Mouse (Mus musculus) CH12.LX (cell line): Measurements from ENCODE around the gene Pacs2. TPM values are rescaled to one million over a fixed set of nuclear protein-coding genes. Genes with fewer than 3 reads are reported as not detected.

Experiments
- DNase-seq: peaks from one replicate; pipeline ENCODE4 v3.0.0-alpha.2; 2013; ENCODE audit errors: extremely low read depth
- H3K27ac ChIP-seq: 2 replicates; pipeline ENCODE4 v1.5.1; 2012; ENCODE audit warnings: low read depth, mild to moderate bottlenecking, control low read depth, moderate library complexity; ENCODE audit not compliant: insufficient read depth
- H3K27me3 ChIP-seq: replicated peaks from 2 replicates; pipeline ENCODE3; 2012; ENCODE audit warnings: inconsistent platforms
- H3K36me3 ChIP-seq, 2 experiments: replicated peaks in 1 of 2; 2 replicates each; pipeline versions ENCODE3 to v1.6.1; 2012; ENCODE audit warnings: inconsistent platforms in 1 of 2, low read length in 1 of 2, mild to moderate bottlenecking in 1 of 2, mixed read lengths in 1 of 2, moderate library complexity in 1 of 2; ENCODE audit not compliant: control insufficient read depth in 1 of 2, insufficient read depth in 1 of 2
- H3K4me1 ChIP-seq, 2 experiments: 2 replicates each; pipeline ENCODE4 v1.6.1; 2012; ENCODE audit warnings: inconsistent platforms in 1 of 2, moderate library complexity in 1 of 2; ENCODE audit not compliant: insufficient read depth in 2 of 2, control insufficient read depth in 1 of 2
- H3K4me2 ChIP-seq: 2 replicates; pipeline ENCODE4 v1.6.1; 2012; ENCODE audit warnings: low read depth, mild to moderate bottlenecking, control low read depth; ENCODE audit not compliant: poor library complexity, insufficient read depth, severe bottlenecking
- H3K4me3 ChIP-seq, 3 experiments: fragments of 150-350 bp in 1 of 3; sonication (generic) in 1 of 3; replicated peaks in 1 of 3; 2 replicates each; pipeline versions ENCODE3 to v1.5.1; 2011 to 2012; ENCODE audit warnings: low read depth in 2 of 3, low read length in 2 of 3, mild to moderate bottlenecking in 2 of 3, moderate library complexity in 2 of 3, control low read depth in 1 of 3, improper control_type of control experiment in 1 of 3, inconsistent platforms in 1 of 3, mixed read lengths in 1 of 3; ENCODE audit not compliant: poor library complexity in 1 of 3
- H3K79me2 ChIP-seq: replicated peaks from 2 replicates; pipeline ENCODE4 v1.6.1; 2012; ENCODE audit warnings: mild to moderate bottlenecking, moderate library complexity; ENCODE audit not compliant: control insufficient read depth, poor library complexity, insufficient read depth, severe bottlenecking; ENCODE audit errors: extremely low read depth
- H3K9ac ChIP-seq: 2 replicates; pipeline ENCODE4 v1.6.1; 2012; ENCODE audit warnings: low read depth, mild to moderate bottlenecking, control low read depth, moderate library complexity; ENCODE audit not compliant: insufficient read depth
- H3K9me3 ChIP-seq: replicated peaks from 2 replicates; pipeline ENCODE3; 2012; ENCODE audit warnings: low read length, inconsistent platforms, mixed read lengths
- BHLHE40 ChIP-seq: IDR thresholded peaks from 2 replicates; pipeline ENCODE4 v1.6.1; 2011; ENCODE audit warnings: mild to moderate bottlenecking, low read depth, low read length, improper control_type of control experiment
- E2F4 ChIP-seq: IDR thresholded peaks from 2 replicates; pipeline ENCODE4 v1.6.1; 2011; ENCODE audit warnings: low read depth, low read length, improper control_type of control experiment; ENCODE audit not compliant: insufficient replicate concordance
- JUN ChIP-seq: IDR thresholded peaks from 2 replicates; pipeline ENCODE4 v1.6.1; 2011; ENCODE audit warnings: low read depth, mild to moderate bottlenecking, low read length, improper control_type of control experiment, moderate library complexity; ENCODE audit not compliant: insufficient read depth
- JUND ChIP-seq: conservative IDR thresholded peaks from 2 replicates; pipeline ENCODE4 v1.6.1; 2011; ENCODE audit warnings: low read depth, low read length, improper control_type of control experiment
- KAT2A ChIP-seq: IDR thresholded peaks from 2 replicates; pipeline ENCODE4 v1.6.1; 2012; ENCODE audit warnings: low read length, improper control_type of control experiment, inconsistent platforms; ENCODE audit not compliant: insufficient replicate concordance
- MAX ChIP-seq: IDR thresholded peaks from 2 replicates; pipeline ENCODE4 v1.6.1; 2011; ENCODE audit warnings: low read length, improper control_type of control experiment
- MAZ ChIP-seq: IDR thresholded peaks from 2 replicates; pipeline ENCODE4 v1.6.1; 2012; ENCODE audit warnings: low read depth, mild to moderate bottlenecking, inconsistent platforms, low read length, improper control_type of control experiment, moderate library complexity
- NRF1 ChIP-seq: IDR thresholded peaks from 2 replicates; pipeline ENCODE4 v1.6.1; 2014; ENCODE audit warnings: low read depth, mild to moderate bottlenecking, inconsistent platforms, low read length, improper control_type of control experiment, moderate library complexity
- PAX5 ChIP-seq: IDR thresholded peaks from 2 replicates; pipeline ENCODE4 v1.6.1; 2012; ENCODE audit warnings: low read length, inconsistent platforms, mixed read lengths
- POLR2A ChIP-seq: IDR thresholded peaks from 2 replicates; pipeline ENCODE4 v1.6.1; 2011; ENCODE audit warnings: low read depth, mild to moderate bottlenecking, improper control_type of control experiment, low read length
- POLR2AphosphoS2 ChIP-seq: IDR thresholded peaks from 2 replicates; pipeline ENCODE4 v1.6.1; 2011; ENCODE audit warnings: low read depth, low read length, improper control_type of control experiment
- TBP ChIP-seq: conservative IDR thresholded peaks from 2 replicates; pipeline ENCODE4 v1.6.1; 2011; ENCODE audit warnings: low read depth, low read length, improper control_type of control experiment
- UBTF ChIP-seq: IDR thresholded peaks from 2 replicates; pipeline ENCODE4 v1.6.1; 2012; ENCODE audit warnings: low read depth, mild to moderate bottlenecking, inconsistent platforms, low read length, improper control_type of control experiment, moderate library complexity
- USF1 ChIP-seq: IDR thresholded peaks from 2 replicates; pipeline ENCODE4 v1.6.1; 2014; ENCODE audit warnings: low read depth, mild to moderate bottlenecking, inconsistent platforms, low read length, improper control_type of control experiment
- USF2 ChIP-seq: conservative IDR thresholded peaks from 2 replicates; pipeline ENCODE4 v1.6.1; 2011; ENCODE audit warnings: low read depth, low read length, improper control_type of control experiment
- ZC3H11A ChIP-seq: IDR thresholded peaks from 2 replicates; pipeline ENCODE4 v1.6.1; 2012; ENCODE audit warnings: low read depth, mild to moderate bottlenecking, inconsistent platforms, low read length, improper control_type of control experiment
- ZMIZ1 ChIP-seq: IDR thresholded peaks from 2 replicates; pipeline ENCODE4 v1.6.1; 2012; ENCODE audit warnings: low read depth, mild to moderate bottlenecking, inconsistent platforms, low read length, improper control_type of control experiment
- dilution Hi-C: fragments of 300-500 bp; cut with MboI; formaldehyde crosslinking; loops from 2 replicates; pipeline ENCODE4 v1.14.3; 2020; ENCODE audit warnings: low sequenced_read_pairs; ENCODE audit not compliant: extremely low pct_unique_long_range_greater_than_20kb, extremely low pct_ligation_motif_present
- in situ Hi-C: fragments of 300-500 bp; cut with MboI; formaldehyde crosslinking; loops from 3 replicates; pipeline ENCODE4 v1.14.3; 2019; ENCODE audit warnings: low sequenced_read_pairs, low pct_ligation_motif_present, low pct_unique_long_range_greater_than_20kb, mixed read lengths
- polyA plus RNA-seq: library from polyadenylated mRNA; unstranded; fragments of >175 nt; gene quantifications from 2 replicates; pipeline ENCODE4 v1.2.1, GENCODE M21; 2012; ENCODE audit warnings: low read depth; ENCODE audit not compliant: insufficient read length
- total RNA-seq, 2 experiments: library from RNA; depleted of rRNA; stranded (reverse); fragments of 300-350 nt in 1 of 2; fragments of >200 nt in 1 of 2; gene quantifications; 2 replicates each; pipeline ENCODE4 v1.2.3; 2012 to 2014

Pacs2 gene
- total and polyA plus RNA-seq, 3 experiments: 3.1 to 7.1 (median 7.0) TPM

DNA sequence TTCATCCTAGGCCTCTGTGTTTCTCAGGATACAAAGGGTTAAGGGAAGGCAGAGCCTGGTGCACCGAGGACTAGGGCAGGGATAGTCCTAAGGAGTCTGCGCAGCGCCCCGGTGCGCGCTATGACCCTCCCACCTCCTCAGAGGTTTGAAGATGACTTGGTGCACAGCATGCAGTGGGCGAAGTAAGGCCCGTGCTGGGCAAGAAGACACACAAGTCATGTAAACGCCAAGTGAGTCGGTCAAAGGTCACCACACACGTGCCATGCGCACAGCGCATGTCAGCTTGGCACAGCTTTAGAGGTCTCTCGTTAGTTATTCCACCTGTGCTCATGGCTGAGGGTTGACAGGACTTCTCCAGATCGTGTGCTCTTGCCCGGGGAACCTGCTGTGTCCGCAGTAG lies 75.7 kb downstream of the Pacs2 start:
- no peaks in the 10 kb centered on the region for H3K9me3 ChIP-seq
- no peak overlapping the region for H3K9ac ChIP-seq
- no peaks in the 10 kb centered on the region for H3K79me2 ChIP-seq
- in situ Hi-C loops: no loop called here
- H3K4me1 ChIP-seq: peaks cover 9 to 31% of the 10 kb centered on the region in 2 experiments
- H3K4me3 ChIP-seq: no peak overlapping the region
- dilution Hi-C loops: no loop called here
- H3K27me3 ChIP-seq: peaks cover 1% of the 10 kb centered on the region
- TF ChIP-seq KAT2A (no peak), E2F4 (no peak), JUND (no peak), TBP (no peak)
- no peak for DNase-seq
- no peak overlapping the region for H3K27ac ChIP-seq
- no peak overlapping the region for H3K4me2 ChIP-seq
- no peaks in the 10 kb centered on the region for H3K36me3 ChIP-seq

DNA sequence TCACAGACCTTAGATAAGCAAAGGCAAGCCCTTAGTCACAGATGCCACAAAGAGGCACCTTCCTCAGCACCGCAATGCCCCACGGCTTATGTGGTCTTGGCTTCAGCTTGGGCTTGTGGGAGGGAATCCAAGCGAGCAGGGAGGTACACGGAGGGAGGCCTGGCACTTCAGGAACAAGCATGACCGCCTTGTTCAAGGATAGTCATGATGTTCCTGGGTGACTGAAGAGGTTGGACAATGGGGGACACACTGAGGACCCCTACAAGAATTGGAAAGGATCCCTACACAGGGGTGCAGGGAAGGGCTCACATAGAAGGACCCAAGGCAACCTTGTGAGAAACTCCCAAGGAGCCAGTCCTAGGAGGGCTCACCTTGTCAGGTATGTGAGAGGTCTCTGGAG lies 82.7 kb downstream of the Pacs2 start:
- no peaks in the 10 kb centered on the region for H3K9me3 ChIP-seq
- peaks cover 0 to 16% of the 10 kb centered on the region in 2 experiments for H3K36me3 ChIP-seq
- no peak overlapping the region for H3K4me2 ChIP-seq
- dilution Hi-C loops: no loop called here
- DNase-seq: no peak
- in situ Hi-C loops: no loop called here
- H3K27me3 ChIP-seq: peaks cover 2% of the 10 kb centered on the region
- H3K27ac ChIP-seq: no peak overlapping the region
- H3K4me1 ChIP-seq: peaks cover 25 to 53% of the 10 kb centered on the region in 2 experiments
- no peak overlapping the region for H3K4me3 ChIP-seq
- peaks cover 23% of the 10 kb centered on the region for H3K79me2 ChIP-seq
- TF ChIP-seq POLR2A: no peak
- no peak for TF ChIP-seq USF2
- TF ChIP-seq JUN: no peak
- TF ChIP-seq MAZ: no peak
- TF ChIP-seq PAX5: no peak
- TF ChIP-seq USF1: no peak
- TF ChIP-seq BHLHE40: no peak
- no peak for TF ChIP-seq ZMIZ1
- no peak for TF ChIP-seq NRF1
- TF ChIP-seq UBTF: no peak
- TF ChIP-seq POLR2AphosphoS2: no peak
- TF ChIP-seq E2F4: no peak
- TF ChIP-seq MAX: no peak
- no peak for TF ChIP-seq ZC3H11A
- TF ChIP-seq TBP: no peak
- no peak overlapping the region for H3K9ac ChIP-seq
